Mouse (Mus musculus): Measurements from ENCODE around the gene Ern2. TPM values are rescaled to one million over a fixed set of nuclear protein-coding genes. Genes with fewer than 3 reads are reported as not detected.

The Ern2 gene
- polyA plus RNA-seq, 1 experiment from 2014 or later = 0.05 TPM

DNA sequence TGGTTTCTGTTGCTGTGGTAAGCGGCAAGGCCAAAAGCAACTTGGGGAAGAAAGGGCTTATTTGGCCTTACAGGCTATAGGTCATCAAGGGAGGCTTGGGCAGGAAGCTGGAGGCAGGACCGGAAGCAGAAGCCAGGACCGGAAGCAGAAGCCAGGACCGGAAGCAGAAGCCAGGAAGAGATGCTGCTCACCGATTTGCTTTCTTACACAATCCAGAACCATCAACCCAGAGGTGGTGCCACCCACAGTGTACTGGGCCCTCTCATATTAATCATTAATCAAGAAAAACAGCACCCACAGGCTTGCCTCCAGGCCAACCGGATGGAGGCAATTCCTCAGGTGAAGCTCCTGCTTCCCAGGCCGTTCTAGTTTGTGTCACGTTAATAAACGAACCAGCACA is 10.8 kb upstream of the Ern2 start:
- H3K9me3 ChIP-seq = no peaks in the 10 kb centered on the region
- ATAC-seq (ENCODE audit: low FRiP score, low read depth) = no peak
- WGBS = 85% methylated on average over 9 of the region's 9 CpGs

DNA sequence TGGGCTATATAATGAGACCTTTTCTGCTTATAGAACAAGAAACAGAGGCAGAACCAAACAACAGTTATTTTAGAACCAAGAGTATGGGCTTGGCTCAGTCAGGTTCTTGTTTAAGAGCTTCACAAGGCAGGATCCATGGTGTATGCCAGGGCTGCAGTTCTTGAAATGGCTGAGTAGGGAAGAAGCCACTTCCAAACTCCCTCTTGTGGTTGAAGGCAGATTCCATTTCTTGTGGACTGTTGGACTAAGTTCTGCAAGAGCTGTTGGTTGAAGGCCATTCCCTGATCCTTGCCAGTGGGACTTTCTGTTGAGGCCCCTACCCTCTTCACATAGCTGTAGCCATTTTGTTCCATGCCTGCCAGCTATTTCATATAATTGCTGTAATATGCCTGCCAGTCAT is 7.9 kb upstream of the Ern2 start:
- Histone ChIP-seq H3K4me1 (no peaks in the 10 kb centered on the region), H3K9ac (no peak overlapping the region), H3K27ac (no peak overlapping the region), H3K36me3 (no peaks in the 10 kb centered on the region), H3K27me3 (no peaks in the 10 kb centered on the region), H3K9me3 (no peaks in the 10 kb centered on the region), H3K4me2 (replicated peaks) (no peak overlapping the region), H3K4me3 (no peak overlapping the region)
- no peak for ATAC-seq (ENCODE audit: low FRiP score, low read depth)

More for the DNA sequence above, 10.8 kb upstream of the Ern2 start:
- H3K9ac ChIP-seq = no peak overlapping the region
- H3K27ac ChIP-seq = no peak overlapping the region
- H3K36me3 ChIP-seq = no peaks in the 10 kb centered on the region
- no peaks in the 10 kb centered on the region for H3K4me1 ChIP-seq
- no peaks in the 10 kb centered on the region for H3K27me3 ChIP-seq
- no peak overlapping the region for H3K4me3 ChIP-seq
- H3K4me2 ChIP-seq (replicated peaks) = no peak overlapping the region

DNA sequence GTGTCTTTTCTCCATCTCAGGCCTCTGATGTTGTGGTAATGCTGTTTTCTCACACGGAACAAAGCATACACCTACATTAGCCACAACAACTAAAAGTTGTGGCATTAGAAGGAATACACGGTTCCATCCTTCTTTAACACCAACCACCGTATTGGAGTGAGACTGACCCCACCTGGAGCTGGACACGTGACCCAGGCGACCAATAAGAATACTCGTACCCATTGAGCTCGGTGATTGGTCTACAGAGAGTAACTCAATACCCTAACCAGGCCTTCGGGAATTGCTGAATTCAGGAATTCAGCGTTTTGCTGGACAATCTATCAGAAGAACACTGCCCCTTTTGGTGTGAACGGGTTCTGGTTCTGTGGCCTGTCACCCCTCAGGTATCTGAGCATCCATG is 5.1 kb upstream of the Ern2 start:
- 60% methylated on average over 10 of the region's 10 CpGs for WGBS

DNA sequence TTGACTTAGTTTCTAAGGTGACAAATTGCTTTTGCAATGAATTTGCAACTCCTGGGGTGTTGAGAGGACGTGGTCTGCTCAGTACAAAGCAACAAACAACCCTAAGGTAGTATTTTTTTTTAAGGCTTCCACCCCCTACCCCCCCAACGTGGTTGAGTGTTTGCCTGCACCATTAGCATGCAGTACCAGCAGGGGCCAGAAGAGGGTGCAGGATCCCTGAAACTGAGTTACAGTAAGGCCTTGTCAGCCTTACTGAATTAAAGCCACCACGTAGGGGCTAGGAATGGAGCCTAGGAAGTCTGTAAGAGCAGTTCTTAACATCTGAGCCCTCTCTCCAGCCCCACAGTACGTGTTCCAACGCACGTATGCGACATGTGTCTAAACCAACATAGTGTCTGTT is 3.5 kb upstream of the Ern2 start:
- 28% methylated on average over 7 of the region's 7 CpGs for WGBS
- H3K27ac ChIP-seq = no peak overlapping the region
- no peak for ATAC-seq (ENCODE audit: low FRiP score, low read depth)
- H3K36me3 ChIP-seq = no peaks in the 10 kb centered on the region
- no peaks in the 10 kb centered on the region for H3K27me3 ChIP-seq
- no peak overlapping the region for H3K4me3 ChIP-seq
- H3K9me3 ChIP-seq = no peaks in the 10 kb centered on the region
- H3K9ac ChIP-seq = no peak overlapping the region
- H3K4me2 ChIP-seq (replicated peaks) = no peak overlapping the region
- H3K4me1 ChIP-seq = peaks cover 5% of the 10 kb centered on the region

More for the DNA sequence above, 5.1 kb upstream of the Ern2 start:
- no peaks in the 10 kb centered on the region for H3K9me3 ChIP-seq
- no peak overlapping the region for H3K9ac ChIP-seq
- H3K4me1 ChIP-seq = no peaks in the 10 kb centered on the region
- no peaks in the 10 kb centered on the region for H3K27me3 ChIP-seq
- H3K36me3 ChIP-seq = no peaks in the 10 kb centered on the region
- no peak overlapping the region for H3K4me2 ChIP-seq (replicated peaks)
- no peak overlapping the region for H3K4me3 ChIP-seq
- ATAC-seq (ENCODE audit: low FRiP score, low read depth) = no peak
- no peak overlapping the region for H3K27ac ChIP-seq

DNA sequence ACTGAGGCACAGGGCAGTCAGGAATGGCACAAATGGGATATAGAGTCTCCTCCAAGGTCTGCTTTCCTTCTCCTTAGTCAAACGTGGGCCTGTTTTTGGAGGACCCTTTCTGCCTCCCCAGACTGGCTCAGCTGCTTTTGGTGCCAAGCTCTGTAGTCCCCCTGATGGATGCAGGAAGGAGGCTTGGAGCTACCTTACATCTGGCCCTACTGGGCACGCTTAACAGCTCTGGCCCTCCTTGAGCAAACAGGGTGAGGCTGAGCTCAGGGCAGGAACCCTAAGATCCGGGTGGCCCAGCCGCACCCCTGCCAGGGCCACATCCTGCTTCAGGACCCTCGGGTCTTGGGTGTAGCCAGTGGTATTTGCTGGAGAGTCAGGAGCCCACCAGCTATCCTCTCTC is 1.4 kb downstream of the Ern2 start:
- 64% methylated on average over 5 of the region's 5 CpGs for WGBS
- no peak for ATAC-seq (ENCODE audit: low FRiP score, low read depth)

DNA sequence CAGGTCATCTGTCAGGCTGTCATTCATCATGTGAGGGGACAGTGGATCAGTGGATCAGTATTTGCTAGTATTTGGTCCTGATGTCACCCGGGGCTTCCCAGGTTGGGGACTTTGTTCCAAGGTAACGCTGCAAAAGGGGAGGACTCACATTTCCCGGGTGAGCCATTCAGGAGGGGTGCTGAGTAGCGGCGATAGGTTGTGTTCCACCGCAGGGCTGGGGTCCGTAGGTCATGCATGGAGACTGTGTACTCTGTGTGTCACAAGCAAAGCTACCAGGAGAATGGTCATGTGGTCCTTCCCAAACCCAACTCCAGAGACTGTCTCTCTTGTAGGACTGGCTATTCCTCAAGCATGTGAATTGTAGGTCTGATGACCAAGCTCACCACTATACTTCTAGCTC is 5.3 kb downstream of the Ern2 start:
- Histone ChIP-seq H3K4me1 (peaks cover 2% of the 10 kb centered on the region), H3K9ac (no peak overlapping the region), H3K36me3 (no peaks in the 10 kb centered on the region), H3K27me3 (no peaks in the 10 kb centered on the region), H3K27ac (no peak overlapping the region), H3K4me3 (no peak overlapping the region), H3K9me3 (no peaks in the 10 kb centered on the region), H3K4me2 (replicated peaks) (no peak overlapping the region)
- ATAC-seq (ENCODE audit: low FRiP score, low read depth) = no peak
- WGBS = 90% methylated on average over 7 of the region's 7 CpGs

More for the DNA sequence above, 1.4 kb downstream of the Ern2 start:
- no peaks in the 10 kb centered on the region for H3K27me3 ChIP-seq
- H3K4me3 ChIP-seq = no peak overlapping the region
- H3K4me2 ChIP-seq (replicated peaks) = no peak overlapping the region
- no peak overlapping the region for H3K27ac ChIP-seq
- no peaks in the 10 kb centered on the region for H3K36me3 ChIP-seq
- no peak overlapping the region for H3K9ac ChIP-seq
- no peaks in the 10 kb centered on the region for H3K9me3 ChIP-seq
- peaks cover 5% of the 10 kb centered on the region for H3K4me1 ChIP-seq

DNA sequence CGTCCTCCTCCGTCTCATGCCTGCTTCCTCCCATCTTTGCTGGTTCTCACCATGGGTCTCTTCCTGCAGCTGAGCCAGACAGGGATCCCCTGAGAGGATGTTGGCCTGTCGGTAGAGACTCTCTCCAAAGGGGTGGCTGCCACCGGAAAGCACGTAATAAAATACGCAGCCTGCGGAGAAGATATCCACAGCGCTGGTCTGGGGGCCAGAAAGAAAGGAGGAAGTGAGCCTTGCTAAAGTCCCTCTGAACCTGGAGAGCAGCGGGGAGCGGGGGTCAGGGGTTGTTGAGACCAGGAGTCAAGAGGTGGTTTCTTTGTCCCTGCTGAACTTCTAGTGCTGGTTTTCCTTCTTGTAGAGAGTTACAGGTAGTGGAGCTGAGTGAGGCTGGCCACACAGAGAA is 14.4 kb downstream of the Ern2 start:
- H3K27me3 ChIP-seq = no peaks in the 10 kb centered on the region
- 58% methylated on average over 10 of the region's 10 CpGs for WGBS
- H3K4me3 ChIP-seq = no peak overlapping the region
- H3K9me3 ChIP-seq = no peaks in the 10 kb centered on the region
- H3K27ac ChIP-seq = no peak overlapping the region
- no peaks in the 10 kb centered on the region for H3K4me1 ChIP-seq
- peaks cover 44% of the 10 kb centered on the region for H3K36me3 ChIP-seq
- ATAC-seq (ENCODE audit: low FRiP score, low read depth) = no peak
- H3K4me2 ChIP-seq (replicated peaks) = no peak overlapping the region
- H3K9ac ChIP-seq = no peak overlapping the region

DNA sequence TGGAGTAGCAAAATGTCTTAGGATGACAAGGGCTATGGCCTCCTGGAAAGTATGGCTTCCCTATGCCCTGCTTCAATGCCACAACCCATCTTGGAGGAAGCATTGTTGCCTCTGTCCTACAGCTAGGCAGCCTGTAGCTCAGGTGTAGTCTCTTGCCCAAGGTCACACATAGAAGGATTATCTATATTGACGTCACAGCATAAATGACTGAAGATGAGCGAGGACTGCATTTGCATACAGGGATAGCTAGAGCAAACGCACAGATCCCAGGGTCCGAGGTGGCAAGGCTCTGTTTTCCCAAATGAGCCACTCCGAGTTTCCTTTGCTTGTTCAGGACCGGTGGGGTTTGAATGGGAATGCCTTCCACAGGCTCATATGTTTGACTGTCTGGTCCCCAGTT is 15.3 kb downstream of the Ern2 start:
- Histone ChIP-seq H3K9me3 (no peaks in the 10 kb centered on the region), H3K9ac (no peak overlapping the region), H3K4me1 (no peaks in the 10 kb centered on the region), H3K27ac (no peak overlapping the region), H3K27me3 (no peaks in the 10 kb centered on the region), H3K4me2 (replicated peaks) (no peak overlapping the region), H3K36me3 (peaks cover 53% of the 10 kb centered on the region), H3K4me3 (no peak overlapping the region)
- ATAC-seq (ENCODE audit: low FRiP score, low read depth) = no peak
- 85% methylated on average over 6 of the region's 6 CpGs for WGBS

DNA sequence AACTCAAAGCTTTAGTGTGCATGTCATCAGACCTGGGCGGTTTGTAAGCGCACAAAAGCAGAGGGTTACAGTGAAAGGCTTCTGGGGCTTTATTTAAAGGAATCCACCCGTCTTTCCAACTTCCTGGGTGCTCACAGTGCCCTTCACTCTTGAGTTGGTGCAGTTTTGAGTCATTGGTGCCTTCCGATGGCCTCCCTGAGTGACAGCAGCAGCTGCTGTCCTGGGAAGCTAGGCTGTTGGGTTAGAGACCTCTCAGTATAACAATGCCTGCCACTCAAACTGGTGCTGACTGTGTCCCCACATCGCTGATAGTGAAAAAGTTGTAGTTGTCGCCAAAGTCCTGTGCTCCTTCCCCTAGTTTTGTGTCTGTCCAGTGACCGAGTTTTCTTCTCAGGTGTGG is 18.8 kb downstream of the Ern2 start:
- ATAC-seq (ENCODE audit: low FRiP score, low read depth) = no peak
- Histone ChIP-seq H3K4me2 (replicated peaks) (no peak overlapping the region), H3K27ac (no peak overlapping the region), H3K4me1 (peaks cover 1% of the 10 kb centered on the region; the same call in 1 of the 2 replicates), H3K4me3 (no peak overlapping the region), H3K36me3 (peaks cover 84% of the 10 kb centered on the region), H3K9me3 (no peaks in the 10 kb centered on the region), H3K9ac (no peak overlapping the region), H3K27me3 (no peaks in the 10 kb centered on the region)
- 88% methylated on average over 7 of the region's 7 CpGs for WGBS

DNA sequence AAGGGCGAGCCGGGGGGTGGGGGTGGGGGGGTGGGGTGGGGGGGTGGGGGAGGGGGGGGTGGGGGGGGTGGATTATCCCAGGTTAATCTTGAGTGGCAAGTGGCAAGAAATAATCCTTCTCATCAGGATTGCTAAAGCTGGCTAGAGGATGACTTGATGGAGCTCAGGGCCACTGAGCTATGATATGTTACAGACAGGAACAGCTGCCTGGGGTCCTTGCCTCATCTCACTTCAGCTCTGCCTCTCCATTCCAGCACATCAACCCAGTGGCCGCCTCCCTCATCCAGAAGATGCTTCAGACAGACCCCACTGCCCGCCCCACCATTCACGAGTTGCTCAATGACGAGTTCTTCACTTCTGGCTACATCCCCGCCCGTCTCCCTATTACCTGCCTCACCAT is 22.2 kb downstream of the Ern2 start:
- peaks cover 29% of the 10 kb centered on the region for H3K4me1 ChIP-seq
- peaks cover 75% of the 10 kb centered on the region for H3K36me3 ChIP-seq
- no peak overlapping the region for H3K27ac ChIP-seq
- no peak overlapping the region for H3K9ac ChIP-seq
- no peak overlapping the region for H3K4me2 ChIP-seq (replicated peaks)
- 81% methylated on average over 8 of the region's 8 CpGs for WGBS
- H3K4me3 ChIP-seq = no peak overlapping the region
- no peak for ATAC-seq (ENCODE audit: low FRiP score, low read depth)
- no peaks in the 10 kb centered on the region for H3K9me3 ChIP-seq
- H3K27me3 ChIP-seq = no peaks in the 10 kb centered on the region

DNA sequence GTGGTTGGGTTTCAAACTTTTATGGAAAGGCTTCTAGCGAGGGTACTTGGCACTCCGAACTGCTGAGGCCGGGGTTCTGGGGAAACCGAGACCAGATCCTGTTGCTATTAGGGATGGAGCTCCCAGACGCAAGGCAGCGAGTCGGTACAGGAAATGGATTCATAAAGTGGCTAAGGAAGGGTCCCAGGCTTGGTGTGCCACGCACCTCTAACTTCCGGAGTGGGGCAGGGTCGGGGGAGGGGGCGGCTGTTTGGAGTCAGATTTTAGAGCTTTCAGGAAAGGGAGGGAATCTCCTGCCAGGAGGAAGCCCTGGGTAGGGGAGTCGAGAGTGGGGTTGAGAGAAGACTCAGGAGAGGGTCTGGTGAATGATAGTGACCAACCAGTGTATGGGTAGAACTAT is 26.0 kb downstream of the Ern2 start:
- Histone ChIP-seq H3K4me1 (peaks cover 46% of the 10 kb centered on the region), H3K4me2 (replicated peaks) (peak overlapping the region; percentile 92), H3K27ac (peak overlapping the region; percentile 85), H3K4me3 (peak overlapping the region; percentile 72), H3K27me3 (no peaks in the 10 kb centered on the region), H3K9ac (peak overlapping the region; percentile 77), H3K36me3 (peaks cover 39% of the 10 kb centered on the region), H3K9me3 (no peaks in the 10 kb centered on the region)
- WGBS = under 1% methylated on average over 12 of the region's 12 CpGs
- no peak for ATAC-seq (ENCODE audit: low FRiP score, low read depth)

DNA sequence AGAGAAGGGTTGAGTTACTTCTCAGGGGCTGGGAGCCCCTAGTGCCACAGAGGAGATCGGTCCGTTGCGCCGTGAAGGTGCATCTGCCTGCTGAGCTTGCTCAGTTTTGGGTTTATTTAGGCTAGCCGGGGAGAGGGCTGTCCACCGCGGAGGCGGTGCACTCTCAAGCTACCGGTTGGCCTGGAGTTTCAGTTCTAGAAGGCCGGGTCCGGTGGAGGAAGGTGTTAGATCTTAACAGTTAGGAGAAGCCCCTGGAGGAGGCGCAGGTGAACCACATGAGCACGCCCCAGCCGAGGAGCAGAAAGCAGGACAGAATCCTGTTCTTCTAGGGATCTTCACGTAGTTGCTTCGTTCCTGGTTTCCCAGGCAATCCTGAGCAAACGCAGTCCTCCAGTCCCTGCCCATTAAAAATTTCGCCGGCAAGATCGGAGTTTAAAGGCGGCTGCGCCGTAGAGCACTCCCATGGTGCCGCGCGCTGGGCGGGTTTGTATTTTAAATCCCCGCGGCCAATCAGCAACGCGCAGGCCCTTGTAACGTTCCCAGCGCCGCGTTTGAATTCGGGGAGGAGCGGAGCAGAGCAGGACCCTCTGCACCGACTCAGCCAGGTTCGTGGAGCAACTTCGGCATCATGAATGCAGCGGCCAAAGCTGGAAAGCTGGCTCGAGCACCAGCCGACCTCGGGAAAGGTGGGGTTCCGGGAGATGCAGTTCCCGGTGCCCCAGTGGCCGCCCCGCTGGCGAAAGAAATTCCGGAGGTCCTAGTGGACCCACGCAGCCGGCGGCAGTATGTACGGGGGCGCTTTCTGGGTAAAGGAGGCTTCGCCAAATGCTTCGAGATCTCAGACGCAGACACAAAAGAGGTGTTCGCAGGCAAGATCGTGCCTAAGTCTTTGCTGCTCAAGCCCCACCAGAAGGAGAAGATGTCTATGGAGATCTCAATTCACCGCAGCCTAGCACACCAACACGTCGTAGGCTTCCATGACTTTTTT is 26.8 kb downstream of the Ern2 start, which contains the start of gene Plk1:
Gene Plk1 (plus strand): TSS at position 525 of the 988 bp plus-strand sequence.
- Histone ChIP-seq H3K4me2 (replicated peaks) (peak within 1 kb of the TSS; percentile 92), H3K36me3 (peaks cover 30% of the 10 kb centered on the region), H3K9ac (peak within 1 kb of the TSS; percentile 77), H3K4me3 (peak within 1 kb of the TSS; percentile 72), H3K9me3 (no peaks in the 10 kb centered on the region), H3K27me3 (no peaks in the 10 kb centered on the region), H3K27ac (peak within 1 kb of the TSS; percentile 85), H3K4me1 (peaks cover 46% of the 10 kb centered on the region)
- WGBS = 0% methylated on average over 63 of the region's 63 CpGs
- peak; percentile 94 for ATAC-seq (ENCODE audit: low FRiP score, low read depth)
